Mouse (Mus musculus) G1E (cell line): ENCODE data around the gene Srrm4. TPM values are rescaled to one million over a fixed set of nuclear protein-coding genes. Genes with fewer than 3 reads are reported as not detected.

Source experiments
- ATAC-seq: 2 replicates; pipeline ENCODE4 v1.8.0; 2016; ENCODE audit warnings: mild to moderate bottlenecking; ENCODE audit not compliant: insufficient number of reproducible peaks, poor library complexity, low FRiP score, severe bottlenecking; ENCODE audit errors: extremely low read depth
- DNase-seq: peaks from one replicate; pipeline ENCODE4 v3.0.0; 2012; ENCODE audit warnings: low spot score
- H3K27me3 ChIP-seq: 2 replicates; pipeline ENCODE4 v1.6.1; 2012; ENCODE audit warnings: mild to moderate bottlenecking, low read length, inconsistent platforms; ENCODE audit not compliant: insufficient read depth
- H3K36me3 ChIP-seq: replicated peaks from 2 replicates; pipeline ENCODE3; 2012; ENCODE audit warnings: mild to moderate bottlenecking, inconsistent platforms
- H3K4me1 ChIP-seq: 2 replicates; pipeline ENCODE4 v1.6.1; 2012; ENCODE audit warnings: low read depth, low read length, inconsistent platforms, mixed read lengths; ENCODE audit not compliant: insufficient read depth
- H3K4me3 ChIP-seq: 2 replicates; pipeline ENCODE4 v1.5.1; 2012; ENCODE audit warnings: low read depth, mild to moderate bottlenecking, inconsistent platforms, low read length, moderate library complexity, mixed read lengths
- H3K9me3 ChIP-seq: replicated peaks from 2 replicates; pipeline ENCODE4 v1.6.1; 2012; ENCODE audit warnings: inconsistent platforms
- CTCF ChIP-seq: IDR thresholded peaks from 2 replicates; pipeline ENCODE4 v1.5.1; 2012; ENCODE audit warnings: low read depth, low read length, inconsistent platforms, mixed read lengths
- GATA1 ChIP-seq: IDR thresholded peaks from 2 replicates; pipeline ENCODE4 v1.6.1; 2012; ENCODE audit warnings: borderline replicate concordance, low read length, inconsistent platforms, mixed read lengths
- GATA2 ChIP-seq: IDR thresholded peaks from 2 replicates; pipeline ENCODE4 v1.6.1; 2012; ENCODE audit warnings: low read depth, low read length, inconsistent platforms, borderline replicate concordance
- POLR2AphosphoS5 ChIP-seq: IDR thresholded peaks from 2 replicates; pipeline ENCODE4 v1.6.1; 2012; ENCODE audit warnings: low read depth, low read length, inconsistent platforms; ENCODE audit not compliant: insufficient replicate concordance
- TAL1 ChIP-seq: conservative IDR thresholded peaks from 2 replicates; pipeline ENCODE4 v1.6.1; 2012; ENCODE audit warnings: low read depth, low read length, inconsistent platforms, mixed read lengths
- polyA plus RNA-seq: library from polyadenylated mRNA; stranded (reverse); fragments of >175 nt; gene quantifications from 2 replicates; pipeline ENCODE4 v1.2.3, GENCODE M21; 2012
- total RNA-seq, 2 experiments: library from RNA; stranded (forward) in 1 of 2; stranded (reverse) in 1 of 2; fragments of 200-1000 nt in 1 of 2; fragments of >200 nt in 1 of 2; fragmentation: Nextera tagmentation in 1 of 2; gene quantifications; 2 replicates each; pipeline ENCODE4 v1.2.3; 2014 to 2017

The Srrm4 gene
- total and polyA plus RNA-seq, 3 experiments = 0.11 TPM; not detected in 2

GRCm38 (mm10) chr5:116422699-116423201 is 168.9 kb downstream of the Srrm4 start, which contains the start of gene Hspb8:
TSS of gene Hspb8 (minus strand) at chr5:116422864.
- ATAC-seq = no peak
- Histone ChIP-seq H3K36me3 (no peaks in the 10 kb centered on the region), H3K9me3 (peaks cover 81% of the 10 kb centered on the region), H3K4me3 (no peak within 1 kb of the TSS), H3K27me3 (no peaks in the 10 kb centered on the region; the same call in 1 of the 2 replicates), H3K4me1 (no peaks in the 10 kb centered on the region)
- DNase-seq = no peak
- TF ChIP-seq GATA2 (no peak), CTCF (no peak), POLR2AphosphoS5 (no peak), TAL1 (no peak), GATA1 (no peak)

- H3K4me1 ChIP-seq = no peaks in the 10 kb centered on the region
- H3K9me3 ChIP-seq = peaks cover 81% of the 10 kb centered on the region
- DNase-seq (no peak), ATAC-seq (no peak)
- no peaks in the 10 kb centered on the region for H3K36me3 ChIP-seq
- no peaks in the 10 kb centered on the region; the same call in 1 of the 2 replicates for H3K27me3 ChIP-seq
- H3K4me3 ChIP-seq = no peak overlapping the region
- TF ChIP-seq GATA2 (no peak), GATA1 (no peak), TAL1 (no peak), CTCF (no peak), POLR2AphosphoS5 (no peak)
Measured at GRCm38 (mm10) chr5:116421791-116422481, 169.7 kb downstream of the Srrm4 start.

- Histone ChIP-seq H3K36me3 (no peaks in the 10 kb centered on the region), H3K4me1 (no peaks in the 10 kb centered on the region), H3K27me3 (no peaks in the 10 kb centered on the region; the same call in 1 of the 2 replicates), H3K9me3 (peaks cover 74% of the 10 kb centered on the region), H3K4me3 (no peak overlapping the region)
- TF ChIP-seq TAL1 (no peak), CTCF (no peak), GATA2 (no peak)
- DNase-seq (no peak), ATAC-seq (no peak)
Measured at GRCm38 (mm10) chr5:116420759-116421225, 170.8 kb downstream of the Srrm4 start.

- no peak for DNase-seq
- Histone ChIP-seq H3K9me3 (peaks cover 74% of the 10 kb centered on the region), H3K27me3 (no peaks in the 10 kb centered on the region; the same call in 1 of the 2 replicates), H3K4me1 (no peaks in the 10 kb centered on the region), H3K4me3 (no peak overlapping the region), H3K36me3 (no peaks in the 10 kb centered on the region)
- ATAC-seq = no peak
- TF ChIP-seq TAL1 (no peak), GATA1 (no peak), GATA2 (no peak), CTCF (no peak), POLR2AphosphoS5 (no peak)
Measured at GRCm38 (mm10) chr5:116420213-116420612, 171.4 kb downstream of the Srrm4 start.

- Histone ChIP-seq H3K4me3 (no peak overlapping the region), H3K9me3 (peaks cover 78% of the 10 kb centered on the region), H3K36me3 (no peaks in the 10 kb centered on the region), H3K4me1 (no peaks in the 10 kb centered on the region), H3K27me3 (no peaks in the 10 kb centered on the region; the same call in 1 of the 2 replicates)
- DNase-seq (no peak), ATAC-seq (no peak)
- TF ChIP-seq GATA1 (no peak), TAL1 (no peak), POLR2AphosphoS5 (no peak), GATA2 (no peak), CTCF (no peak)
Measured at GRCm38 (mm10) chr5:116419322-116420045, 172.1 kb downstream of the Srrm4 start.

- TF ChIP-seq POLR2AphosphoS5 (no peak), GATA1 (no peak), GATA2 (no peak), TAL1 (no peak), CTCF (no peak)
- H3K4me1 ChIP-seq = no peaks in the 10 kb centered on the region
- no peaks in the 10 kb centered on the region for H3K36me3 ChIP-seq
Measured at GRCm38 (mm10) chr5:116416208-116416607, 175.4 kb downstream of the Srrm4 start.

More at GRCm38 (mm10) chr5:116416208-116416607, 175.4 kb downstream of the Srrm4 start:
- Histone ChIP-seq H3K27me3 (no peaks in the 10 kb centered on the region), H3K9me3 (peaks cover 82% of the 10 kb centered on the region), H3K4me3 (no peak overlapping the region)
- no peak for ATAC-seq
- DNase-seq = no peak
